Mouse (Mus musculus) Patski (cell line): Measurements from ENCODE around the gene Ptafr. TPM values are rescaled to one million over a fixed set of nuclear protein-coding genes. Genes with fewer than 3 reads are reported as not detected.

Experiments
- ATAC-seq: fragments of 100-300 bp; one replicate; pipeline ENCODE4 v1.8.0; 2021
- CTCF ChIA-PET: fragments of 350-600 bp; sonication (Branson Sonifier 250); formaldehyde crosslinking; loops from one replicate; lab custom pipeline; 2022; ENCODE audit warnings: inconsistent platforms; lab: Charles Lee
- POLR2A ChIA-PET: fragments of 350-600 bp; sonication (Branson Sonifier 250); formaldehyde crosslinking; loops from one replicate; lab custom pipeline; 2022; ENCODE audit warnings: antibody characterized with exemption, inconsistent platforms; lab: Charles Lee
- DNase-seq: peaks from one replicate; pipeline ENCODE4 v3.0.0-alpha.2; 2011; ENCODE audit warnings: low read depth, low spot score
- H3K27me3 ChIP-seq: fragments of 371-371 bp; one replicate; pipeline ENCODE4 v1.5.1; 2021
- CTCF ChIP-seq: fragments of 100-300 bp; IDR thresholded peaks from one replicate; pipeline ENCODE4 v1.5.1; 2021
- in situ Hi-C: fragments of 300-500 bp; cut with MboI; formaldehyde crosslinking; loops from 3 replicates; pipeline ENCODE4 v1.11.1; 2018; ENCODE audit warnings: low pct_unique_long_range_greater_than_20kb, mixed read lengths
- polyA plus RNA-seq: library from polyadenylated mRNA; unstranded; gene quantifications from one replicate; pipeline ENCODE4 v1.2.3, GENCODE M21; 2021

Gene Ptafr
- not detected for polyA plus RNA-seq

GRCm38 (mm10) chr4:132563965-132564364 lies at the start of gene Ptafr:
Gene Ptafr (plus strand): TSS chr4:132564067.
- DNase-seq (no peak), ATAC-seq (no peak)
- TF ChIP-seq CTCF = no peak
- CTCF ChIA-PET = no interaction called here
- H3K27me3 ChIP-seq = no peaks in the 10 kb centered on the region
- in situ Hi-C loops = no loop called here
- POLR2A ChIA-PET = no interaction called here

DNA sequence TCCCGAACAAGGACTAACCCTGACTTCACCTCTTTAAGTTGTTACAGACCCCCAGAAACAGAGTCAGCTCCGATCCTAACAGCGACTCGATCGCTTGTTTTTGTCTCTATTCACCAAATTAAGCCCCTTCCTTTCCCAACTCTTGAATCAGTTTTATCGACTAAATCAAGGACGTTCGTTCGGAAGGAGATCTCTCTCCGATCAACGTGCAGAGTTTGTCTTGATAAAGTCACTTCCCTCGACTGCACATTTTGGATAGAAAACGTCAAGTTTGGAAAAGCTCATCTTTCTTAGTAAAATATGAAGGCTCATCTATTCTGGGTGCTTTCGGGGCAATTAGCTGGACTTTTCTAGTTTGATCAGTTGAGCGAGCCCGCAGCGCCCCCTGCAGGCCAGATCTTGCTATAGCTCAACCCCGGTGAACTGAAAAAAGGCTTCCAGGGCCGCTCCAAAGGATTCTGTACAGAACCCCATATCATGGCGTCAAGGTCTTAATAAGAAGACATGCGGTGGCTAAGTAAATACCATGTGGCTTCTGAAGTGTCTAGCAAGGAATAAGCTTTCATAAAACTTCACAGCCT lies 49.2 kb upstream of the Ptafr start:
- TF ChIP-seq CTCF = peak; percentile 82
- ChIA-PET POLR2A (interaction anchor here (0.7 to 2.0 kb wide), 4 partner anchors 13 to 245 kb away, joined by 3 to 8 read pairs (median 4); partner anchors contain the start of gene Med18), CTCF (interaction anchor here (0.8 to 2.8 kb wide), 17 partner anchors 9 to 218 kb away, joined by 3 to 19 read pairs (median 4); partner anchors contain the start of gene Med18)
- ATAC-seq (no peak), DNase-seq (no peak)
- in situ Hi-C loops = loop anchor here (5.0 to 10.0 kb wide), 4 partner anchors 52 to 220 kb away; partner anchors contain the start of genes Med18, Phactr4 and Rcc1
- no peaks in the 10 kb centered on the region for H3K27me3 ChIP-seq

- ChIA-PET CTCF (interaction anchor here (0.8 to 2.8 kb wide), 11 partner anchors 52 to 206 kb away, joined by 3 to 19 read pairs (median 4); partner anchors contain the start of gene Med18), POLR2A (interaction anchor here (0.6 to 1.7 kb wide), 2 partner anchors 12 to 94 kb away, joined by 3 to 5 read pairs; no protein-coding TSS in a partner anchor)
- TF ChIP-seq CTCF = no peak
- H3K27me3 ChIP-seq = no peaks in the 10 kb centered on the region
- ATAC-seq (peak; percentile 91), DNase-seq (no peak)
- in situ Hi-C loops = loop anchor here (10.0 kb wide), 1 partner anchor 221 kb away; no protein-coding TSS in a partner anchor
Measured at GRCm38 (mm10) chr4:132515369-132516155, 48.3 kb upstream of the Ptafr start.

DNA sequence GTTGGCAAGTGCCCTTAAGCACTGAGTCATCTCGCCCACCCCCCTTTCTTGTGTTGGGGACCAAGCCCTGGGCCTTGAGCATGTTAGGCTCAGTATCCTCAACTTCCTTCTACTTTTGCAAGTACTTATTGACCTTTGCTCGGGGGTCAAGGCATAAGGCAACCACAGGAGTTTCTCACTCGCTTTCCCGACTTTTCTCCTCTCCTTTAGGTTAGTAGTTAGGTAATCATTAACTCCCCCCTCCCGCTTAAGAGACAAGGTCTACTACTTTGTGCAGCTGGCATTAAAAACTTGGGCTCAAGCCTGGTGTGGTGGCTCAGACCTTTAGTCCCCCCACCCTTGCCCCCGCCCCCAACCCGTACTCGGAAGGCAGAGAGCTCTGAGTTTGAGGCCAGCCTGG lies 45.8 kb upstream of the Ptafr start:
- TF ChIP-seq CTCF = no peak
- in situ Hi-C loops = loop anchor here (10.0 kb wide), 1 partner anchor 223 kb away; no protein-coding TSS in a partner anchor
- H3K27me3 ChIP-seq = no peaks in the 10 kb centered on the region
- POLR2A ChIA-PET = interaction anchor here (1.6 kb wide), 1 partner anchor 15 kb away, joined by 4 read pairs; the partner anchor contains the start of gene Atpif1
- no peak for DNase-seq
- ATAC-seq = no peak
- CTCF ChIA-PET = no interaction called here

GRCm38 (mm10) chr4:132519188-132519587 lies 44.7 kb upstream of the Ptafr start:
- ATAC-seq = no peak
- DNase-seq = no peak
- no peaks in the 10 kb centered on the region for H3K27me3 ChIP-seq
- no peak for TF ChIP-seq CTCF
- ChIA-PET CTCF (no interaction called here), POLR2A (no interaction called here)
- in situ Hi-C loops = loop anchor here (10.0 kb wide), 1 partner anchor 224 kb away; no protein-coding TSS in a partner anchor

DNA sequence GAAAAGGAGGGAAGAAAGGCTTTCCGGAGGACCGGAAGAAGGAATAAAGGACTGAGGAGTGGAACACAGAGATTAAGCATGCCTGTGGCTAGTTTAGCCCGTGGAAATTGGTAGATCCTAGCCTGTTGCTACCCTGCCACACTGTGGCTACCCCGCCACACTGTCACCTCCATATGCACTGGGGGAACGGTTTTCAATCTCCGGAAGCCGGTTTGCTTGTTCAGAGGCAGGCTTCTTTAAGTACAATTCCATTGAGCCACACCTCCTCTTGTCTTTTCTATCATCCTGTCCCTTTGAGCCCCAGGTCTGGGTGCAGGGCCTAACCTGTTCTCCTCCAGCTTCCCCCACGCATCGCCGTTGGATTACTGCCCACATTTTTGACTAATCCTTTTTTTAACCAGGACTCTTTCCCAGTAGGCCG lies 39.5 kb upstream of the Ptafr start:
- ChIA-PET CTCF (interaction anchor here (0.6 kb wide), 1 partner anchor 10 kb away, joined by 3 read pairs; no protein-coding TSS in a partner anchor), POLR2A (interaction anchor here (0.8 kb wide), 1 partner anchor 27 kb away, joined by 3 read pairs; no protein-coding TSS in a partner anchor)
- DNase-seq (no peak), ATAC-seq (no peak)
- H3K27me3 ChIP-seq = no peaks in the 10 kb centered on the region
- in situ Hi-C loops = no loop called here
- TF ChIP-seq CTCF = no peak

GRCm38 (mm10) chr4:132524808-132525207 lies 39.1 kb upstream of the Ptafr start:
- CTCF ChIA-PET = interaction anchor here (0.6 kb wide), 1 partner anchor 10 kb away, joined by 3 read pairs; no protein-coding TSS in a partner anchor
- TF ChIP-seq CTCF = no peak
- ATAC-seq (no peak), DNase-seq (no peak)
- no peaks in the 10 kb centered on the region for H3K27me3 ChIP-seq
- in situ Hi-C loops = no loop called here
- POLR2A ChIA-PET = interaction anchor here (0.8 kb wide), 1 partner anchor 27 kb away, joined by 3 read pairs; no protein-coding TSS in a partner anchor

- DNase-seq (no peak), ATAC-seq (no peak)
- in situ Hi-C loops = no loop called here
- no peak for TF ChIP-seq CTCF
- CTCF ChIA-PET = no interaction called here
- POLR2A ChIA-PET = interaction anchor here (1.2 to 1.6 kb wide), 2 partner anchors 11 to 20 kb away, joined by 3 to 5 read pairs; no protein-coding TSS in a partner anchor
- H3K27me3 ChIP-seq = no peaks in the 10 kb centered on the region
Measured at GRCm38 (mm10) chr4:132526678-132527077, 37.2 kb upstream of the Ptafr start.

DNA sequence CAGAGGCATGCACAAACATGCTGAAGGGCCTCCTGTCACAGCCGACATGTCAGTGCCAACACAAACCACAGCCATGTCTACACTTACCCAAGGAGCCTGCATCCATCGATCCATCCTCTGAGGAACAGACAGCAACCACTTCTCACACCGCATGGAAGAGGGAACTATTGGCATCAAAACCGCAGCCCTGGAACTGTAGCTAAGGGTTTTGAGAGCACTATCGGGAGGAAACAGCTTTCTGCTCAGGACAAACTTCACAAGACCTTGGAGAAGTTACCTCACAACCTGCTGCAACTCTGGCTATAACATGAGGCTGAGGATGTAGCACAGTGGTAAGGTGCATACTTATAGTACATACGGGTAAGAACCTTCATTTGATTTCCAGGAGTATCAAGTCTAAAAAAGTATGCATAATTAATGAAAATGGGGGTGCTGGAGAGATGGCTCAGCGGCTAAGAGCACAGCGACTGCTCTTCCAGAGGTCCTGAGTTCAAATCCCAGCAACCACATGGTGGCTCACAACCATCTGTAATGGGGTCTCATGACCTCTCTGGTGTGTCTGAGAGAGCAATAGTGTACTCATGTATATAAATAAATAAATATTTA lies 35.8 kb upstream of the Ptafr start:
- CTCF ChIA-PET = no interaction called here
- POLR2A ChIA-PET = interaction anchor here (0.6 to 1.6 kb wide), 3 partner anchors 12 to 116 kb away, joined by 3 to 5 read pairs (median 5); no protein-coding TSS in a partner anchor
- ATAC-seq (no peak), DNase-seq (no peak)
- in situ Hi-C loops = no loop called here
- H3K27me3 ChIP-seq = no peaks in the 10 kb centered on the region
- no peak for TF ChIP-seq CTCF

DNA sequence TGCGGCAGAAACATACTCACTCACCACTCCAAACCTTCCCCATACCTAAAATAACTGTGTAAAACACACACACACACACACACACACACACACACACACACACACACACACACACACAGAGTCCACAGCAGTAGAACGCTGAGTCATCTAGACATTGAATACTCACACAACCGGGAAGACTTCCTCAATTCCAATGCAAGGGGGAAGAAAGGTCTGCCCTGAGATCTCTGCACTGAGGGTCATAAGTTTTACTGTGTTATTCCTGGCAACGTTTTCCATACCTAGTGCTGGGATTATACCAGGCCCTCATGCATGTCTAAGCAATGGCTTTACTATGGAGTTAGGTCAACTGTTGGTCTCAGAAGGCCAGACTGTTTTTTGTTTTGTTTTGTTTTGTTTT lies 34.5 kb upstream of the Ptafr start:
- no peak for ATAC-seq
- no peak for TF ChIP-seq CTCF
- in situ Hi-C loops = no loop called here
- CTCF ChIA-PET = no interaction called here
- POLR2A ChIA-PET = no interaction called here
- no peaks in the 10 kb centered on the region for H3K27me3 ChIP-seq
- no peak for DNase-seq
